Mouse (Mus musculus) cerebellum, postnatal 25 days (tissue): ENCODE measurements around the gene Slc30a5.
"Not testable (repeated sequence)": the region's sequence is repeated elsewhere in the genome, so short reads cannot be mapped to it uniquely, and the experiment has no call there.

Experiments
- DNase-seq, 2 experiments: peaks; one replicate each; pipeline ENCODE4 v3.0.0; 2021; ENCODE audit warnings: mixed read lengths in 2 of 2

Gene Slc30a5

GRCm38 (mm10) chr13:100832741-100833639, at the start of gene Slc30a5:
Gene Slc30a5, minus strand, starts transcription at chr13:100833427.
- DNase-seq = peak; percentile 98 to 100

- no peak for DNase-seq
Observed at GRCm38 (mm10) chr13:100881944-100882343, 48.7 kb upstream of the Slc30a5 start.

DNA sequence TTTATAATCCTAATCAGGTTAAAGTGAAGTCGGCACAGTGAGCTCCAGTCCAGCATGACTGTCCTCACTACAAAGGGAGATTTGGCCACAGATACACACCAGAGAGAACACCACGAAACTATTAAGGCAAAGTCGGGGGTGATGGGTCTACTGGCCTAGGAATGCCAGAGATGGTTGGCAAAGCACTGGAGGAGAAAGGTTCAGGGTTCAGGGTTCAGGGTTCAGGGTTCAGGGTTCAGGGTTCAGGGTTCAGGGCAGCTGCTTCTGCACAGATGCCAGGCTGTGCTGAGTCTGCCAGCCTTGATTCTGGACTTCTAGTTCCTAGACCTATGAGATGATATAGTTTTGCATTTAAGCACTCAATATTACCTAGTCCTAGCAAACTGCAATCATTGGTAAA, 46.6 kb upstream of the Slc30a5 start:
- no peak for DNase-seq

DNA sequence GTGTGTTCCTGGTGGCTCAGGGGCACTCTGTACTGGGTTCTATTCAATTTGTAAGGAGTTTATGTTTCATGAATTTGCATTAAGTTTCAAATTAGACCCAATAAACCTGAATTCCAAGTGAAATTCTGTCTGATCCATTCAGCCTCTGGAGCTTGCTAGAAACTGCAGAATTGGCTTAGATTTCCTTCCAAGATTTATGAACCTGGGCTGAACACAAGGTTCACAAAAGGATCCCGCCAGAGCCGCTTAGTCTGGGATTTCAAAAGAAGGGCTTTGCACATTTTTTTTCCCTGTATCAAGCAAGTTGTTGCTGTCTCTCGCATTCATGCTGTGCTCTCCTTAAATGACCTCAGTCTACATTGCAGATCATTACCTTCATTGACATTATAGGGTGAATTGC, 46.1 kb upstream of the Slc30a5 start:
- no peak for DNase-seq

DNA sequence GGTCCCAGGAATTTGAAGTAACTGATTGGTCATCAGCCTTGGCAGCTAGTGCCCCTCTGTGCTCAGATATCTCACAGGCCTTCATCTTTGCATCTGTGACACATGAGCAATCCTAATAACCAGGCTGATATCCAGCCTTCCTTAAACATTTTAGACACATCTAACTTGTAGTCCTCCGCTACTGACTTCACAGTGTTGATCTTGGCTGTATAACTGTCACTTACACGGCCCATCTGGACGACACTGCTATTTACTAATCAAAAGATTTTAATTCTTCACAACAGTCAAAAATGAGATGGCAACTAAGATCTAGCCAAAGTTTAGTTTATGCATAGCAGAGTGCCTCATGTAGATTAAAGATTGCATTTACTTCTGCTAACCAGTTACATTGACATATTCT, 45.0 kb upstream of the Slc30a5 start:
- no peak for DNase-seq

DNA sequence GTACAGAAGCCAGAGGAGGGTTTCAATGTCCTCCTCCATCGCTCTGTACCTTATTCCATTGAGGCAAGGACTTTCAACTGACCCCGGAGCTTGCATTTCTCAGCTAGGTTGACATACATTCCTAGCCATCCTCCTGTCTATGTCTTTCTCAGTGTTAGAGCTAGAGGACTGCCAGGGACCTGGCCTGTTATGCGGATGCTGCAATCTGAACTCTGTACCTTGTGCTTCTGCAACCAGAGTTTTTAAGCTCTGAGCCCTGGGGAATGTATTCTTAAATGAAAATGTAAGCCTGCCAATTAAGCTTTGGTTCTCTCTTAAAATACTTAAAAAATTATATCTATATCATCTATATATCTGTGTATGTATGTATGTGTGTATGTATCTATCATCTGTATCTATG, 44.5 kb upstream of the Slc30a5 start:
- DNase-seq = no peak

DNA sequence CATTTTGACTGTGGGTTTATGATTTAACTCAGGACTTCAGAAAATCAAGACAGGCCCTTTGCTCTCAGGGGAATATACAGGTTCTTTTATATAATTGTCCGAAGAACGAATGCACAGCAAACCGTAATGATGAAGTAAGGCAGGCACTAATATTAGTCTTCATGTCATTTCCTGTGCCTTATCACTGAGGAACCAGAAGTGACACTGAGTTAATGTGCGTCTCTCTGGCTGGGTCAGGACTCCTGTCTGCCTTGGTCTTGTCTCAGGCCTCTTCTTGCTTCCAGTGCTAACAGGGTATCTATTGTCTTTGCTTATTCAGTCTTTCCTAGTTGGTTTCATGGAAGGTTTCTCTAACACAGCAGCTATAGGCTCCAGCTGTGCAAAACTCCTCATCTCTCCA, 41.9 kb upstream of the Slc30a5 start:
- DNase-seq = no peak

- no peak for DNase-seq
Observed at GRCm38 (mm10) chr13:100874588-100874987, 41.4 kb upstream of the Slc30a5 start.

DNA sequence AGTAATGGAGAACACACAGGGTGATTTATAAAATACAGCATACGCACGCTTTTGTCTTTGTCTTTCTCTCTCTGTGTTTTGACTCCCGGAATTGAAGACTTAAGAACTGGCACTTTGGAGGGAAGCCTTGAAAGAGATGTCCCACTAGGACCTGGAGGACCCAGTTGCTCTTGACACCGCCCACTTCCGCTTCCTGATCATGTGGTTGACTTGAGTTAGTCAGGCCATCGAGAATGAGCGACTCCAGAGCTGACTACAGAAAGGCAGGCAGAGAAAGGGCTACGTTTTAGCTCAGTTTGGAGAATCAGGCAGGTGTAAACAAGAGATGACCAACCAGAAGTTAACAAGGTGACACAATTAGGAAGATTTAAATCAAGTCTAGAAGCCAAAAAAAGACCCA, 40.3 kb upstream of the Slc30a5 start:
- DNase-seq = no peak

- DNase-seq = no peak
Observed at GRCm38 (mm10) chr13:100871445-100872171, 38.4 kb upstream of the Slc30a5 start.

DNA sequence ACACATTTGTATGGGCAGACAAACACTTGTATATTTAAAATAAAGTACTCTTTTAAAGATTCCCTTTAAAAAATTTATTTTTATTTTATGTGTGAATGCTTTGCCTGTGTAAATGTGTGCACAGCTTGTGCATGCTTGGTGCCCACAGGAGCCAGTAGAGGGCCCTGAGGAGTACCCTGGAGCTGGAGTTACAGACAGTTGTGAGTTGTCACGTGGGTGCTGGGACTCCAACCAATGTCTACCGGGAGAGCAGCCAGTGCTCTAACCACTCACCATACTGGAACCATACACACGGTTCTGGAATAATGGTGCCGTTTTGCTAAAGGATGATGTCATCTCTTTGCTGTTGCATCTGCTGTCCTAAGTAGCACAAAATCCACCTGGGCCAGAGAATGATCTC, 36.6 kb upstream of the Slc30a5 start:
- DNase-seq = no peak

GRCm38 (mm10) chr13:100866311-100866710, 33.1 kb upstream of the Slc30a5 start:
- no peak for DNase-seq

- DNase-seq = no peak
Observed at GRCm38 (mm10) chr13:100865744-100866143, 32.5 kb upstream of the Slc30a5 start.

DNA sequence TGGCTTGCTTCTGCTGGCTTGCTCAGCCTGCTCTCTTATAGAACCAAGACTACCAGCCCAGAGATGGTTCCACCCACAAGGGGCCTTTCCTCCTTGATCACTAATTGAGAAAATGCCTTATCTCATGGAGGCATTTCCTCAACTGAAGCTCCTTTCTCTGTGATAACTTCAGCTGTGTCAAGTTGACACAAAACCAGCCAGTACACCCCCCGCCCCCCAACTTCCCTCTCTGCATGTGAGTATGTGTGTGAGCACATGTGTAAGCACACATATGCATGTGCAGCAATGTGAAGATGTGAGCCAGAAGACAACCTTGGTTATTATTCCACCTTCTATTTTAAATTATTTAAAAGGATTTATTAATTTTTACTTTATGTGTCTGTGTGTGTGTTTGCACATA, 30.7 kb upstream of the Slc30a5 start:
- DNase-seq = not testable (repeated sequence)

DNA sequence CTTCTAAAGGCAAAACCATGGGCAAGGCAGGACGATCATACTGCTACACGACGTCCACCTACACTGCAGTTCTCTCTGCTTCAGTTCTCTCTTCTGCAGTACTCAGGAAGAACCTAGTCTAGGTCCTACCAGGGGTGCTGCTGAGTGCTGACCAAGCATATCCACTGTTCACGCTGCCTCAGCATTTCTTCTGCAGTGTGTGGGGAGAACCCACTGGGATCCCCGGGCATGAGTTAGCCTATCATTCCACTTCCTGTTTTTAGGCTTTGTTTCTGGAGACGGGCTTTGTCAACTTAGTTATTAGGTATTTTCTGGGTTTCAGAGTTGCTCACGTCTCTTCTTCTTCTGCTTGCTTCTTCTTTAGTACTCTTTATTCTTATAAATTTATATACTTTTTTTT, 25.9 kb upstream of the Slc30a5 start:
- no peak for DNase-seq

DNA sequence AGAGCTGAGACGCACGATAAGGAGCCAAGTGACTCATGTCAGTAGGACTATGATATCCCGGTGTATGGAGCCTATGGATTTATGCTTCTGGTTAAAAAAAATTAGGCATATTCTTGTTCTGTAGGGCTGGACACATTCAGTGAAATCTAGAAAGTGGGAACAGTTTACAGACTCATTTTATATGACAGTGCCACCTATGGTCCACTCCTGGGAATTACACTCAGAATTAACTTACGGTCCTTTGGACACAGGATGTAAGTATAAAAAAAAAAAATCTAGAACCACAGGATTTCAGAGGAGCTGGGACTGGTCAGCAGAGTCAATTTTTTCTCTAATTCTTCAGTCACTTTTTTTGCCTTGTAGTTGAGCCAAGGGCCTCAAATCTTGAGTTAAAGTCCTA, 20.9 kb upstream of the Slc30a5 start:
- DNase-seq = peak in 1 of 2 experiments; percentile 59

DNA sequence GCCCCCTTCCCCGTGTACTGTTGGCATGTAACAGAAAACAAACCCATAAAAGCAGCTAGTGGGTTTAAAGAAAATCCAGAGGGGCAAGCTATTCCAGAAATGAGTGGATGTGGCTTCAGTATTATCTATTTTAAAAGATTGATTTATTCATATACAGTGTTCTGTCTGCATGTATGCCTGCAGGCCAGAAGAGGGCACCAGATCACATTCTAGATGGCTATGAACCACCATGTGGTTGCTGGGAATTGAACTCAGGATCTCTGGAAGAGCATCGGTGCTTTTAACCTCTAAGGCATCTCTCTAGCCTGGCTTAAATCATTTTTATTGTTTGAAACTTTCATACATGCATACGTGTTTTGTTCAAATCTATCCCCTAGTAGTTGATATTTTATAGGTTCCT, 19.9 kb upstream of the Slc30a5 start:
- no peak for DNase-seq

- DNase-seq = no peak
Observed at GRCm38 (mm10) chr13:100849137-100849536, 15.9 kb upstream of the Slc30a5 start.

DNA sequence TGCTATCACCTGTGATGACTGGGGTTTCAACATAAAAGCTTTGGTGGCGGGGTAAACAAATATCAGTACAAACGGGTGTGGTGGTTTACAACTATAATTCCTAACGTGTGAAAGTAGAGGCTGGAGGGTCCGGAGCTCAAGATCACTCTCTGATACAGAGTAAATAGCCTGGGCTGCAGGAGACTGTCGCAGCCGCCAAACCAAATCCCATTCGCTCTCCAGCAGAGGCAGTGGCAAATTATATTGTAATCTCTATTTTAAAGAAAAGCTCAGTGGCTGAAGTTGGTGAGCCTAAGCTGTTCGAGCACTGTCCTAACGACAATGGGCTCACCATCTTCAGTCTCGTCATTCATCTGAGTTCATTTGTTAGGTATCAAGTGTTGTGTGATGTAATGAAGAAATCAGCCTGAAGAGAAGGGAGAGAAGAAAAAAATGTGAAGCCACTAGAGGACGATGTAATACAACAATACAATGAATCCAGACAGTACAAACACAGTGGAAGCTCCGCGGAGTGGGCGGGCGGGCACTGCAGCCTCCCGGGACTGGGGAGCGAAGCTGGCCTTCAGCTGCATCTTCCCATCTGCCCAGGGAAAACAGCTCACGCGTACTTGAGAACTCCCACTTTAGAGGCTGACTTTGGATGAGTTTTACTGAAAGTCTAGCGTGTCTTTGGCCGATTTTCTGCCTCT, 13.8 kb upstream of the Slc30a5 start:
- peak; percentile 37 to 63 for DNase-seq

DNA sequence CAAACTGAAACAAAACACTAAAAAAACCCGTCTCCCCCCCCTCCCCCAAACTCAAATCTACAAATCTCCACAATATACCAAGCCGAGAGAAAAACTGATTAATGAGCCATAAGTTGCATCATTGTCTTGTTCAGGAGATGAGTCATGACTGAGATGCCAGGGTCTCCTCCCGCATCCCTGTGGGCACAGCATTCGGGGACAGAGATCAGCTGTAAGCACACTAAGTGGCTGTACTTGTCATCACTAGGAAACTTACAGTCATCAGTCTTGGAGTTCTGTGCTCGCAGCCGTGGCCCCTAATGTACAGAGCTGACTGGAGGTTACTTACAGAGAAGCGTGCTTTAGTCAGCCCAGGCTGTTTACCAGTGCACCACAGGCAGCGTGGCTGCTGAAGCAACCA, 13.0 kb upstream of the Slc30a5 start:
- DNase-seq = no peak

DNA sequence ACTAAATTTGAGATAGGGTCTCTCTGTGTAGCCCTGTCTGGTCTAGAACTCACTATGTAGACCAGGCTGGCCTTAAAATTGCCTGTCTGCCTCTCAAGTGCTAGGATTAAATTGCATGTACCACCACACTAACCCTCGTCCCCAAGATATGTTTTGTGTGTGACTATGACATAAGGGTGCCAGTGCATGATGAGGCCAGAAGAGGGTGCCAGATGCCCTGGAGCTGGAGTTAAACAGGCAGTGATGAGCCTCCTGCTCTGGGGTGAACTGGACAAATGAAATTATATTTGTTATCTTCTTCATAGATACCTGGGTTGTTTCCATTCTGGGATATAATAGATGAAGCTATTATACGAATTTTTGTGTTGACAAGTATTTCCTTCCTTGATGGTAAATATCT, 10.7 kb upstream of the Slc30a5 start:
- no peak for DNase-seq

DNA sequence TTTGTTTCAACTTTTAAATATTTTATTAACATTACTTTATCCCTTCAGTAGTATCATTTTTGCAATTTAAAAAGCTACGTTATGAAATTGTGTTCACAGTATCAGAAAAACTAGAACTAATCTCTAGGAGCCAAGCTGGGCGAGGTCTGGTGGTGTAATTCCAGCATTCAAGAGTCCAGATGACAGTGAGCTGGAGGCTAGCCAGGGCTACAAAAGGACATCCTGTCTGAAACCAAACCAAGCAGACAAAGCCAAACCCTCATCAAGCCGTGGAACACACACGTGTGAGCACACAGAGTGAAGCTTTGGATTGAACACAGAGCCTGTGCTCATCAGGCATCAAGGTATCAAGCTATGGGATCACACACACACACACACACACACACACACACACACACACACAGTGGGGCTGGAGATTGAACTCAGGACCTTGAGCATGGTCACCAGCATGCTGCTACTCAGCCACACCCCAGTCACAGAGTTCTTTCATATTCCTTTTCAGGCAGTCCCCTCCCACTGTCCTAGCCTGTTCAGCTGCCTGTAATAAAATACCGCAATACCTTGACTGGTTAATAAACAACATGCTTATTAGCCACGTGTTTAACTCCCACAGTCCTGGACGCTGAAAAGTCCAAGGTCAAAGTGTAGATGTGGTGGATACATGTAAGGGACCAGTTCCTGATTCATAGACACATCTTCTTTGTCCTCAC, 9.9 kb upstream of the Slc30a5 start:
- DNase-seq = peak; percentile 61 to 79

GRCm38 (mm10) chr13:100841741-100842140, 8.5 kb upstream of the Slc30a5 start:
- no peak for DNase-seq
